Mouse (Mus musculus) midbrain, embryonic 11.5 days (tissue): ENCODE measurements at regions not wholly inside any gene's neighbourhood (a gene's known extent, or its start where the extent isn't known, plus 50 kb on each side); places are given as distances from the start of the nearest gene placed in this dataset.

ENCODE experiments used
- ATAC-seq: fragments of 200-750 bp; cut with Nextera tagmentation; 2 replicates; pipeline ENCODE4 v1.8.0; 2017; ENCODE audit warnings: moderate TSS enrichment, moderate library complexity; ENCODE audit not compliant: low FRiP score
- DNase-seq: peaks from one replicate; pipeline ENCODE4 v3.0.0; 2015; ENCODE audit warnings: low spot score; ENCODE audit errors: missing footprints
- H3K27ac ChIP-seq: fragments of 300-500 bp; sonication (generic); 2 replicates; pipeline ENCODE4 v1.5.1; 2014; ENCODE audit warnings: low read depth, low read length
- H3K27me3 ChIP-seq: fragments of 300-500 bp; sonication (generic); 2 replicates; pipeline ENCODE4 v1.6.1; 2014; ENCODE audit warnings: mild to moderate bottlenecking, low read length, moderate library complexity, mixed read lengths; ENCODE audit not compliant: control insufficient read depth, insufficient read depth
- H3K36me3 ChIP-seq: fragments of 300-500 bp; sonication (generic); 2 replicates; pipeline ENCODE4 v1.6.1; 2014; ENCODE audit warnings: mild to moderate bottlenecking, low read length, moderate library complexity, mixed read lengths; ENCODE audit not compliant: control insufficient read depth, insufficient read depth
- H3K4me1 ChIP-seq: fragments of 300-500 bp; sonication (generic); 2 replicates; pipeline ENCODE4 v1.6.1; 2014; ENCODE audit warnings: low read length; ENCODE audit not compliant: control insufficient read depth, insufficient read depth
- H3K4me2 ChIP-seq: fragments of 300-500 bp; sonication (generic); 2 replicates; pipeline ENCODE4 v1.6.1; 2014; ENCODE audit warnings: mild to moderate bottlenecking, moderate library complexity
- H3K4me3 ChIP-seq: fragments of 300-500 bp; sonication (generic); 2 replicates; pipeline ENCODE4 v1.5.1; 2014; ENCODE audit warnings: low read depth, low read length
- H3K9ac ChIP-seq: fragments of 300-500 bp; sonication (generic); 2 replicates; pipeline ENCODE4 v1.6.1; 2014; ENCODE audit warnings: low read length
- H3K9me3 ChIP-seq: fragments of 300-500 bp; sonication (generic); 2 replicates; pipeline ENCODE4 v1.6.1; 2016; ENCODE audit warnings: low read length; ENCODE audit not compliant: control insufficient read depth
- WGBS: fragments of 180-500 bp; shearing (Covaris S2); extraction: QIAGEN DNeasy Blood & Tissue Kit; methylation state at CpG from one replicate; pipeline ENCODE4 v1.1.7; 2014; 5-methylcytosine and 5-hydroxymethylcytosine counted together

- ATAC-seq, result no peak
- WGBS, result 87% methylated on average over 4 of the region's 4 CpGs
Observed at GRCm38 (mm10) chr2:138702783-138703182, 446.4 kb downstream of the Btbd3 start.

DNA sequence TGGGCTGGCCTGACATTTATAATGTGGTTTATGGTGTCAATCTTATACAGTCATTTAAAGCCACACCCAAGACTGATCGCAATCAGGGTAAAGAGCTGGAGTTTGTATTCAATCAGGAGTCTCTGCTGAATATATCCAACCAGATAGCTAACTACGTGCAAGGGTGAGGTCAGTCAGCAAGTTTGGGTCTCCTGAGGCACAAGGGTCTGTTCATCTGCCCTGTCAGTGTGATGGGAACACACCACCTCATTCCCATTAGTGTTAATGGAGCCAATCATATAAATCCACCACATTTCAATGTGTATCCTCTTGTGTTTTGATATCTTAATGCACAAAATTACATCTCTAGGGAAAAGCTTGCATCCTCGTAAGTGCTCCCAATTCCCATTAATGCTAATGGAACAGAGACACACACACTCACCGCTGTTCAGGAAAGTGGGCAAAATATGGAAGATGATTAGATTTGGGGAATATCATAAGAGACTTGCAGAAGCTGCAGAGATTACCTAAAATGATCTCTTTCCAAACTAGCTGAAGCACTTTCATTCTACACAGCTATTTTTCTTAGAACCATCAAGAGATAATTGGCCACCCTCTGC is 447.7 kb downstream of the Btbd3 start:
- no peak overlapping the region for H3K27ac ChIP-seq
- 89% methylated on average over 4 of the region's 4 CpGs for WGBS
- H3K4me2 ChIP-seq, result no peak overlapping the region
- no peaks in the 10 kb centered on the region for H3K9me3 ChIP-seq
- ATAC-seq (no peak), DNase-seq (peak; percentile 82)
- no peaks in the 10 kb centered on the region for H3K27me3 ChIP-seq
- no peaks in the 10 kb centered on the region for H3K36me3 ChIP-seq
- no peak overlapping the region for H3K9ac ChIP-seq
- H3K4me1 ChIP-seq, result no peaks in the 10 kb centered on the region
- H3K4me3 ChIP-seq, result no peak overlapping the region

More at GRCm38 (mm10) chr2:138702783-138703182, 446.4 kb downstream of the Btbd3 start:
- no peak overlapping the region for H3K4me2 ChIP-seq
- no peaks in the 10 kb centered on the region for H3K4me1 ChIP-seq
- no peaks in the 10 kb centered on the region for H3K27me3 ChIP-seq
- no peak overlapping the region for H3K27ac ChIP-seq
- H3K9ac ChIP-seq, result no peak overlapping the region
- H3K4me3 ChIP-seq, result no peak overlapping the region
- no peaks in the 10 kb centered on the region for H3K9me3 ChIP-seq
- peak; percentile 54 for DNase-seq
- no peaks in the 10 kb centered on the region for H3K36me3 ChIP-seq

GRCm38 (mm10) chr2:138708763-138709162 is 452.4 kb downstream of the Btbd3 start:
- Histone ChIP-seq H3K9me3 (no peaks in the 10 kb centered on the region), H3K4me3 (no peak overlapping the region), H3K27ac (no peak overlapping the region), H3K27me3 (no peaks in the 10 kb centered on the region), H3K4me1 (no peaks in the 10 kb centered on the region), H3K4me2 (no peak overlapping the region), H3K36me3 (no peaks in the 10 kb centered on the region), H3K9ac (no peak overlapping the region)
- no peak for ATAC-seq
- WGBS, result 57% methylated on average over 2 of the region's 2 CpGs
- no peak for DNase-seq

- ATAC-seq, result no peak
- WGBS, result 78% methylated on average over 2 of the region's 2 CpGs
- Histone ChIP-seq H3K4me3 (no peak overlapping the region), H3K4me2 (no peak overlapping the region), H3K27me3 (no peaks in the 10 kb centered on the region), H3K4me1 (no peaks in the 10 kb centered on the region), H3K36me3 (no peaks in the 10 kb centered on the region), H3K9me3 (no peaks in the 10 kb centered on the region), H3K9ac (no peak overlapping the region), H3K27ac (no peak overlapping the region)
- DNase-seq, result no peak
Observed at GRCm38 (mm10) chr2:138733846-138734245, 477.5 kb downstream of the Btbd3 start.

GRCm38 (mm10) chr2:138744806-138745205 is 488.4 kb downstream of the Btbd3 start:
- Histone ChIP-seq H3K4me3 (no peak overlapping the region), H3K9ac (no peak overlapping the region), H3K4me2 (no peak overlapping the region), H3K36me3 (no peaks in the 10 kb centered on the region), H3K4me1 (no peaks in the 10 kb centered on the region), H3K27me3 (no peaks in the 10 kb centered on the region), H3K27ac (no peak overlapping the region), H3K9me3 (no peaks in the 10 kb centered on the region)
- DNase-seq (no peak), ATAC-seq (no peak)
- 86% methylated on average over 4 of the region's 4 CpGs for WGBS

- DNase-seq, result no peak
- no peak overlapping the region for H3K4me2 ChIP-seq
- no peak for ATAC-seq
- H3K36me3 ChIP-seq, result no peaks in the 10 kb centered on the region
- H3K4me1 ChIP-seq, result no peaks in the 10 kb centered on the region
- WGBS, result 89% methylated on average over 3 of the region's 3 CpGs
- H3K27ac ChIP-seq, result no peak overlapping the region
- no peak overlapping the region for H3K9ac ChIP-seq
- no peaks in the 10 kb centered on the region for H3K9me3 ChIP-seq
- H3K4me3 ChIP-seq, result no peak overlapping the region
- H3K27me3 ChIP-seq, result no peaks in the 10 kb centered on the region
Observed at GRCm38 (mm10) chr2:138760439-138760963, 504.1 kb downstream of the Btbd3 start.

DNA sequence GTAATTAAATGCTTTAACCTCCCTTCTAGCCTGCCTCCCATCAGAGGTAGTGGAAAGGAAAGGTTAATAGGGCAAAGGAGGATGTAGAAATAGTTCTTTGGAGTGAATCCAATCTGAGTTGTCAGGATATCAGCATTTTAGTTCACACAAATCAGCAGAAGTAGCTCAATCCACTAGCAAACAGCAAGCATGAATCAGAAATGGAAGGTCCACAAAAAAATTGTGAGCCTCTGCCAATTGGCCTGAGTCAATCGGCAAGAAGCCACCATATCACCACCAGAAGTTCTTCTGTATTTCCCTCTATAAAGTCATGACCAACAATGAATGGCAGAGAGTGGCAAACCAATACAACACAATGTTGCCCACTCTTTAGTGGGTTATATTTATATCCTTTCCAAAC is 505.0 kb downstream of the Btbd3 start:
- Histone ChIP-seq H3K9me3 (no peaks in the 10 kb centered on the region), H3K4me1 (no peaks in the 10 kb centered on the region), H3K36me3 (no peaks in the 10 kb centered on the region), H3K9ac (no peak overlapping the region), H3K27ac (no peak overlapping the region), H3K27me3 (no peaks in the 10 kb centered on the region), H3K4me2 (no peak overlapping the region), H3K4me3 (no peak overlapping the region)
- DNase-seq (no peak), ATAC-seq (no peak)
- 96% methylated on average over 1 of the region's 1 CpGs for WGBS

- no peak overlapping the region for H3K4me3 ChIP-seq
- no peak overlapping the region for H3K9ac ChIP-seq
- H3K9me3 ChIP-seq, result no peaks in the 10 kb centered on the region
- H3K36me3 ChIP-seq, result no peaks in the 10 kb centered on the region
- H3K4me2 ChIP-seq, result no peak overlapping the region
- WGBS, result 62% methylated on average over 9 of the region's 9 CpGs
- no peaks in the 10 kb centered on the region for H3K27me3 ChIP-seq
- H3K4me1 ChIP-seq, result no peaks in the 10 kb centered on the region
- peak; percentile 73 for ATAC-seq
- DNase-seq, result no peak
- H3K27ac ChIP-seq, result no peak overlapping the region
Observed at GRCm38 (mm10) chr2:138766275-138766842, 510.0 kb downstream of the Btbd3 start.

GRCm38 (mm10) chr2:138783781-138784180 is 527.4 kb downstream of the Btbd3 start:
- no peaks in the 10 kb centered on the region for H3K36me3 ChIP-seq
- H3K4me1 ChIP-seq, result peaks cover 7% of the 10 kb centered on the region; the same call in 1 of the 2 replicates
- no peaks in the 10 kb centered on the region for H3K9me3 ChIP-seq
- WGBS, result 82% methylated on average over 3 of the region's 3 CpGs
- no peaks in the 10 kb centered on the region for H3K27me3 ChIP-seq
- no peak for DNase-seq
- no peak overlapping the region for H3K9ac ChIP-seq
- H3K4me2 ChIP-seq, result no peak overlapping the region
- H3K27ac ChIP-seq, result no peak overlapping the region
- H3K4me3 ChIP-seq, result no peak overlapping the region
- ATAC-seq, result no peak
